Mouse (Mus musculus) layer of hippocampus, adult 9-11 months (tissue): ENCODE measurements at regions not wholly inside any gene's neighbourhood (a gene's known extent, or its start where the extent isn't known, plus 50 kb on each side); places are given as distances from the start of the nearest gene placed in this dataset.
A peak's percentile ranks its signal among the peaks of the same experiment; 100 is the strongest.

Source experiments
- DNase-seq: peaks from one replicate; pipeline ENCODE4 v3.0.0; 2022

DNA sequence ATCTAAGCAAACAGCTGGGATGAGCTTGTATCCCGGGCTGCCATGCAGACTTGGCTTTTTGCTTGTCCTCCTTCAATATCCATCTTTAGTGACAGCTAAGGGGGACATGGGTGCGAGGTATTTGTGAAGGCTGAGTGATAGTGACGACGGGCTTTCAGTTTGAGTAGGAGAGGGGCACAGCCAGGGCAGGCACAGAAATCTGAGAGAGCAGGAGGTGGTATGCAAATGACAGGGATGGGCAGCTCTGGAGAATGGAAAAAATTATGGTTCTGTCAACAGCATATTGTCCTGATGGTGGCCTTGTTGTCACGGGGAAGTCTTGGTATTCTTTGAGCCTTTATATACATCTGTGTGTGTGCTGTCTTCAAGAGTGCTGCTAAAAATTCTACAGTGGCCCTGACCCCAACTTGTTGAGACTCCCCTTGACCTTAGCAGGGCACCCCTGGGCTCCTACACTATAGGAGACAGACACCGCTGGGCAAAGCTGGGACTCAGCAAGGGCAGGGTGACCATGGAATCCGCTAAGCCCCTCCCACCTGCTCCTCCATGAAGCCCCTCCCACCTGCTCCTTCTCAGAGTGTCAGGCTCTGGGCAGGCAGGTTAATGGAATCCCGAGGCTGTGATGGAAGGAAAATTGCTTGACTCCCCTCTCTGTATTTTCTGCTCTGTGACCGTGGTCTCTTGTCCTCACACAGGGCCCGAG is 156.1 kb downstream of the Matn1 start:
- no peak for DNase-seq

DNA sequence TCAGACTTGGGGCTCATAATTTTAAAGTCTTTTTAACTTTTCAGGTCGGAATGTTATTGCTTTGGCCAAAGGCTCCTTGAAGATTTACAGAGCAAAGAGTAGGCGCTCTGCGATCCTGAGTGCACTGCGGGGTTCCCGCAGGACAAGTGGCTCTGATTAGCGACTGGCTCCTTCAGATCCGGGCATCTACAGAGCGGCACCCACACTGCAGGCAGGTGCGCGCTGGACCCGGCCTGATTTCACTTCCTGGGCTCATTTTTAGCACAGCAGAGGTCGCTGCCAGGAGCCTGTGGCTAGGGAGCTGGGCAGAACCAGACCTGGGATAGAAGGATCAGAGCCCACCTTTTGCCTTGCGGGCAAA is 156.6 kb downstream of the Matn1 start:
- no peak for DNase-seq

DNA sequence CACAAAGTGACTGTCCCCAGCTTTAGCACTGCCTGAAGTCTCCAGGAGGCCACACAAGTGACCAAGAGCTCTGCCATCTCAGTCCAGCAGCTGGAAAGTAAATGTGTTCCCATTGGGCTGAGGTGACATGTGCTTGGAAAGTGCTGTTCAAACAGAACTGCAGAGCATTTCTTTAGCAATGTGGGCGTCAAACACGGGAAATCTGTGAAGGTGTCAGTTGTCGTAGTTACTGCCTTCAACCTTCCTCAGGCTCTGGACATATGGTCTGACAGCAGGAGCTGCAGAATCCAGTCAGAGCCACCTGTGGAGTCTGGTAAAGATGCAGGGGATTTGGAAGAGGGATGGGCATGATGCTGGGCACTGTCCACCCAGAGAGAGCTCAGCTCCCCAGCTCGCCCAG is 158.0 kb downstream of the Matn1 start:
- peak; percentile 11 for DNase-seq

DNA sequence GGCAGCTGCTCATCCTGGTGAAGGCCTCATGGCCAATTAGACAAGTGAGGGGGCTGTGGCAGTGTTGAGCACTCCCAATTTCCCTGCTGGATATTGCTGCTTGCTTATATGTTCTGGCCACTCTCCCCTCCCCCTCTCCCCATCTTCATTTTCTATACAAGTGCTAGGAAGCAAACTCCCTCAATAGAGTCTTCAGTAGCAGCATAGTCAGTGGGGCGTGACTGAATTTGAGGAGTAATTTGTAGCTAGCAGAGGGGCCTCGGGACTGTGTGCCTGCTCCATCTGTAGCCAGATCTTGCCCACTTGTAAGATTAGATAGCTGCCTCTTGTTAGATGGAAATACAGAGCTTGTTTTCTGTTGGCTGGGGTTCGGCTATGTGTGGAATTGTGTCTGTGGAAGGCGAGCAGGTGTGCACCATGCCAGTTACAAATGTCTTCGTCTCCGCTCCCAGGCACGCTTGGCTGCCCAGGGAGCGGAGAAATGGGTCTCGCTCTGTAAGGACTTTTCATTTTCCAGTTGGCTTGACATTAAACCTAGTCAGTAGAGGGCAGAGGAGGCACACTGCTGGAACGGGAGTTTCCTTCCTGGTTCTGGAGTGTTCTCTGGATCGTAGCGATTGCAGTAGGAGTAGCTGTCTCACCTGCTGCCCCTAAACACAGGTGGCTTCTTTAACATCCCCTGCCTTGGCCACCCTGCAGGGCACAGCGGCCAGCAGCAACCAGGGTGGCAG is 163.1 kb downstream of the Matn1 start:
- DNase-seq: peak; percentile 6

DNA sequence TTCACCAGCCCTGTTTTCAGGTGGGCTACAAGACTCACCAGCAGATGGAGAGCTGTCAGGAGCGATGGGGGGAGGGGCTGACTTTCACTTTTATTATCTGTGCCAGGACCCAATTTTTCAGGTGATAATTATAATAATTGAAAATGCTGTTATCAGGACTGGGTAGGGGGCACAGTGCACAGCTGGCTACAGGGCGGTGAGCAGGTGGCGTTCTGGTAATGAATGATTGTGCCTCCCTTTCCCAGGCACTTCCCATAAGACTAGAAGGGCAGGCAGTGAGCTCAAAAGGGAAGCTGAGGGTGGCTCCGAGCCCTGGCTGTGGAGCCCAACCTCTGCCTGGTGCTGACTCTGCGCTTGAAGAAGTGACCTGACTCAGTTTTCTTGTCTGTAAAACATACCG is 168.4 kb downstream of the Matn1 start:
- no peak for DNase-seq

DNA sequence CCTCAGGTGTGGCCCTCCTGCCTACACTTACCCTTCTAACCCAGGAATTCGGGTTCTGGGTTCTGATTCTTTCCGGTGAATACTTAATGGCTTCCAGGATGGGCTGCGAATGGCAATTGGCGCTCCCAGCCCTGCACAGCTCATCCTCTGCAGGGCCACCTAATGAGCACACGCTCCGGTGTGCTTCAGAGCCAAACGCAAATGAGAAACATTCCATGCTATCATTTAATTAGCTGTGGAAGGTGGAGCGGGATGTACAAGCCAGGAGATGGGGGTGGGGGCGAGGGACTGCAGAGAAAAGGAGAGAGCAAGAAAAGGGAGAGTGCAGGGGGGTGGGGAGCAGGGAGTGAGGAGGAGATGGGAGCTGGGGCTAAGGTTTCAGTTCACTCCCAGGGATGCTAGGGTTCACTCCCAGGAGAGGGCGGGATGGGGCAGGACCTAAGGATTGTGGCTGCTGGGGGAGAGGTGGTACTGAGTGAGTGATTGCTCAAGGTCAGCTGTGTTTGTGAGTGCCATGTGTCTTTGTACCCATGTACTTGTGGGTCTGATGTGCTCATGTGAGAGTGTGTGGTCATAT is 169.6 kb downstream of the Matn1 start:
- no peak for DNase-seq

DNA sequence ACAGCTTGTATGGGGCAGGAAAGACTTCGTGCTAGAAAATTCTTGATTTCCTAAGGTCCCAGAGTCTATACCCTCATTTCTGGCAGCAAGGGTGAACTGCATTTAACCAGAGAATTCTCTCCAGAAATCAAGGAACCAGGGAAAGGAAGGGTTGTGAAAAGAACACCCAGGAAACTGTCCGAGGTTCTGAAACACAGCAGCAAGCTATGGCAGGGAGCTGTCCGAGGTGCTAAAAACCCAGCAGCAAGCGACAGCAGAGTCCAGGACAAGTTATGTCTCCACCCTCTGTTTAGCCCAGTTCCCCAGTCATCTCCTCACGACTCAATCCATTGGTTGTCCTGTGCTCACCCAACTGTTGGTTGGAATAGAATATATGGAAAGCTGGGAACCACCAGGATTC is 171.1 kb downstream of the Matn1 start:
- no peak for DNase-seq

DNA sequence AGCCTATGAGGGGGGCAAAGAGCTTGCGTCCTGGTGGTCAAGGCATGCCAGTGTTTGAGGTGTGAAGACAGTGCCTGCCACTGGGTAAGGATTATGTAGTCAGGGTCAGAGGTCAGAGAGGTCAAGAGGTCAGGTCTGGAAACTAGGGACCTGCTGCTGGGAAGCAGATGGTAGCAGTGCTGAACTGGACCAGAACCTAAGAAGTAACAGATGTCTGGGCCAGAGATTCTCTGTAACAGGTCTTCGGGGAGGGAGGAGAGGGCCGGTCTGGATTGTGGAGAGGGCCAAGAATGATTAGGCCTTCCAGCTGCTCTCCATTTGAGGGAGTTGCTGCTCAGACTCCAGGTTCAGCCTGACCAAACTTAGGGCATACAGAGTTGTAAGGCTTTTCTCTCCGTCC is 174.4 kb downstream of the Matn1 start:
- no peak for DNase-seq

DNA sequence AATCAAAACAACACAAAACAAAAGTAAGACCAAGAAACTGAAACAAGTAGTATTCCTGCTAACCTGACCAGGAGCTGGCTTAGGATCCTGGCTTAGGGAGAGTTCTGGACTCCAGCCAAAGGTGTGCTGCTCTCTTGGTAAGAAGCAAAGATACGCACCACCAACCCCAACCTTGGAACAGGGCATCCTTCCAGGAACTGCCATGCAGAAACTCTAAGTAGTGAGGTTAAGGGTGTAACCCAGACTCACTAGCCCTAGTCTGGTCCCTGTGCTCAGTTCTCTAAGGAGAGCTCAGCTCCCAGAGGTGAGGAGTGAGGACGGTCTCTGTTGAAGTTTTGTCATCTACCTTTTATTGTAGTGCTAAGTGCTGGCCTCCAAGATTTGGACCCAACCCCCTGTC is 175.4 kb downstream of the Matn1 start:
- DNase-seq: no peak

DNA sequence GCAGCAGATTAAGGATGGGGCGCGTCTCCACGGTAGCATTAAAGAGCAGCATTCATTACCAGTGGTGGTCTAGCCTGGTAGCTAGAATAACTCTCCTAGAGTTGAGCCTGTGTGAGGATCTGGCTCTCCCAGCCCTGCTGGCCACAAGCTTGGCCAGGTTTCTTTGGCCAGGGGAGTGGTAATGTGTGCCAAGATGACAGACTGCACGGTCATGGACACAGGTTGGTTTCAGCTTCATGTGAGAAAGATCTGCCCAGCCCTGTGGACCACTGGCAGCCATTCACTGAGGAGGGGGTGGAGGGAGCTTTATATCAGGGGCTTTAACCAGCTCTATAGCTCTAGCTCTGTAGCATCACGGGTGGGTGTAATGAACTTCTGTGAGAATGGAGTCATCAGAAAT is 176.5 kb downstream of the Matn1 start:
- DNase-seq: no peak

DNA sequence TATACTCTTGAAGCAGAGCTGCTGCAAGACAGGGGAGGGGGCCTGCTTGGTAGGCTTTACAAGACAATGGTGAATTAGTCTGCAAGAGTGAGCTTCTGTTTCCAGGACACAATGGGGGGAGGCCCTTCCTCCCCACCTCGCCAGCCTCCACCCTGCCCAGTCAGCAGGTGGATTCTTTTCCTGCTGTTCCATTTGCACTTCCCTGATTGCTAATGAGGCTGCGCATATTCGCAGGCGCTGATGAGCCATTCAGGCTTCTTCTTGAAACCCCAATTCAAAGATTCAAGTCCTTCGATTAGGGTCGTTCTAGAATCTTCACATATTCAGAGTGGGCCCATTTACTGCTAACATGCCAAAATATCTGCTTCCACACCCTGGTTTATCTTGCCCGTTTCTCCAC is 181.8 kb downstream of the Matn1 start:
- no peak for DNase-seq

DNA sequence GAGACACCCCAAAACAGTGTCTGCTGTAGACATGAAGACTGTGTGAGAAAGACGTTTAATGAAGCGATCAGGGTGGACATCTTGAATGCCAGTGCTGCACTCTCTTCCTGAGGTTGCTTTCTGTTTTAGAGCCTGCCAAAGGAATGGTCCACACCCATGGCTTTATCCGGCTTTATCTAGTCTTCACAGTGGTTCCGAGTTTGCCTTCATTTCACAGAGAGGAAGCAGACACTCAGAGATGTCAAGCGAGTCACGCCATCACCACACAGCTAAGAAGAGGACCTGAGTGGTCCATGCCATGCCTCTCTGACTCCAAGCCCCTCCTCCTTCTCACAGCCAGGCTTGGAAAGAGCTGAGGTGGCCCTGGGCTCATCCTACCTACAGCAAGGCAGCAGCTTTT is 182.7 kb downstream of the Matn1 start:
- no peak for DNase-seq

DNA sequence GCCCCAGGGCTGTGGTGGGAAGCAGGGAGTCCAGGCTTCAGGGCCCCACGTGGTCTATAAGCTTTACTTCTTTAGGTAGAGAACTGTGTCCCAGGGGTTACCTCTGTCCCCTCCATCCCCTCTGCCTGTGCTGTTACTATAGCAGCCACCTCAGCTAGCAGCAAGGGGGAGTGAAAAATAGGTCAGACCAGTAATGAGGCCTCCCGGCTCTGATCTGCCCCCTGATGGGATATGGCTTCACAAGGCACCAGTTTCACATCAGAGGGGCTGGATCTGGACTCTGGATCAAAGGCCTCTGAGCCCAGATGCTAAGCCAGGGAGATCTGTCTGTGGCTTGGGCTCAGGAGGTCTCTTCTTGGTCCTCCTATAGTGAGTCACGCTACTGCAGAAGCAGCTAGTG is 184.5 kb downstream of the Matn1 start:
- DNase-seq: no peak

DNA sequence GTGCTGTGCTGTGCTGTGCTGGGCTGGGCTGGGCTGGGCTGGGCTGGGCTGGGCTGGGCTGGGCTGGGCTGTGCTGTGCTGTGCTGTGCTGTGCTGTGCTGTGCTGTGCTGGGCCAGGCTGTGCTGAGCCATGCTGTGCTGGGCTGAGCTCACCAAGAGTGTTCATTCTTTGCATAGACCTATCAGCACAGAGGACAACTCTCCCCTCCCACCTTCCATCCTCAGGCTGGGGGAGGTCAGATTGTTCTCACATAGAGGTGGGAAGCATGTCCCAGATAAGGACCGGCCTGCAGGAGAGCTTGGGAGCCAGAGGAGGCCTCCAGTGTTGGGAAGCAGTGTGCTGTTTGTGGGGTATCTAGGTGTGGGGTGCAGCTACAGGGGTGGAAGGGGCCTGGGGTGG is 188.0 kb downstream of the Matn1 start:
- DNase-seq: no peak

DNA sequence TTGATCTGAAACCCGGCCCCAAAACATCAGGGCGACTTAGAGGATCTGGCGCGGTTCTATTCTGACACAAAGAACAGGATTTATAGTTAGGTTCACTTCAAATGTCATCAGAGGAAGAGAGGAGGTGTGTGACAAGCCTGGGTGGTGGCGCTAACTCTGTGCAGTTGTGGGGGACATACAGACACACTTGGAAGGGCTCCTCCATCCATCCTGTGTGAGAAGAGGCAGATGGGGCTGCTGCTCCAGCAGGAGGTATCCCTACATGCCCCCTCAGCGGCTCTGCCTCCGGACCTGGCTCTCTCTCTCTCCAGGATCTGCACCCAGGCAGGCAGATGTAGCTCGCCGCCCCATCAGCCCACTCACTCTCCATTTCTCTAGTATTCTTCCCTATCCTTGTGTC is 188.6 kb downstream of the Matn1 start:
- no peak for DNase-seq

DNA sequence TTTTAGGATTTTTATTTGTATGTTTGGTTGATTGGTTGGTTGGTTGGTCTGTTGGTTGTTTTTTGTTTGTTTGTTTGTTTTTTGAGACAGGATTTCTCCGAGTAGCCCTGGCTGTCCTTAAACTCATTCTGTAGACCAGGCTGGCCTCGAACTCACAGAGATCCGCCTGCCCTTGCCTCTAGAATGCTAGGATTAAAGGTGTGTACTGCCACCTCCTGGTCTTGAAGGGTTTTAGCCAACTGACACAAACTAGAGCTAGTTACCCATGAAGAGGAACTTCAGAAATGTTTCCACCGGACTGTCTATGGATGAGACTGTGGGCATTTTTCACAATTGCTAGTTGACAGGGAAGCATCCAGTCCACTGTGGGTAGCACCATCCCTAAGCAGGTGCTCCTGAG is 191.7 kb downstream of the Matn1 start:
- no peak for DNase-seq

DNA sequence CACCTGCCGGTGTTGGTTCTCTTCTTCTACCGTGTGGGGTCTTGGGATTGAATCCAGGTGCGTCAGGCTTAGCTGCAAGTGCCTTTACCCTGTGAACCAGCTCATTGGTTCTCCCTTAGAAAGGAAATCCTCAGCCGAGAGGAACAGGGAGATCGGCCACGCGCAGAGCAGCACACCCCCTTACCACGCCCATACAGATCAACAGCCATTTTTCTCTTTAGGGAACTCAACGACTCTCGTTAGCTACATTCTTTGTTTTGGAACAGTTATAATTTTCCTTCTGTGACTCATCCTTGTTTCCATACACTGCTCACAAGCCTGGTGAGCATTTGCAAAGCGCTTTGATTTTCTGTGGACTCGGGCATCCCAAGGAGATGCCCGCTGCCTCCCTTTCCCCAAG is 194.7 kb downstream of the Matn1 start:
- DNase-seq: no peak

DNA sequence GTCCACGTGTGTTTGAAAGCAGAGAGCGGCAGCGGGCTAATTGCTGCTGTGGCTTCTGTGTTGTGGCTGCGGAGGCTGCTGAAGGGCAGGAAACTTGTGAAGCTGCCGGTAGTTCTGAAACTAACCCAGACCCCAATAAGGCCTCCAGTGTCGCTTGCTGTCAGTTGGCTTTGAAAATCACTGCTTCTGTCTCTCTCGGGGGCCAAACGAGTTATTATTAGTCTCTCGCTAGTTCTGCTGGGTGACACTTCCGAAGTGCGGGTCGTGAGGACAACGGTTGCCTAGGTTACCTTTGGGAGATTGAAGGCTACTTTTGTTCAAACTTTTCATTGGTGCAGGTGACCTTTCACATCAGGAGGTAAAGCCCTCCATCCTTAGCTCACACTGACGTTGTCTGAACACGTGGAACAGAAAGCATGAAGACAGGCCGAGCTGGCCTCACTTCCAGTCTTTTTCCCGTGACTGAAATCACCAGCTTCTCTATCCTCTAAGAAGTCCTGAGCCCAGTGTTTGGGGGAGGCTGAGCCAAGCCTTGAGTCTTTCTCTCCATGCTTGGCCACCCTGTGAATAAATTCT is 197.8 kb downstream of the Matn1 start:
- DNase-seq: no peak

DNA sequence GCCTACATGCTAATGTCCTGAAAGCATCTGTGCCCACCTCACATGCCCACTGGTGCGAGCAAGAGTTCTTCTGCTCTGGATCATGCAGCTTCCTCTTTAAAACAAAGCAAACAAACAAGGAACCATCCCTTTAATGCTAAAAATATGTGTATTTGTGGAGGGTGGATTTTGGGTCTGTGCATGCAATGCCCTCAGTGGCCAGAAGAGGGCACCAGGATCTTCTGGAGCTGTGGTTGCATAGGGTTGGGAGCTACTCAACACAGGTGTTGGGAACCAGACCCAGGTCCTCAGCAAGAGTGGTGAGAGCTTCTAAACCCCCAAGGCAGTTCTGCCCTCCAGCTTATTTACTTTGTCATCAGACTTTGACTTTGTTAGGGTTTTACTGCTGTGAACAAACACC is 201.3 kb downstream of the Matn1 start:
- DNase-seq: no peak

DNA sequence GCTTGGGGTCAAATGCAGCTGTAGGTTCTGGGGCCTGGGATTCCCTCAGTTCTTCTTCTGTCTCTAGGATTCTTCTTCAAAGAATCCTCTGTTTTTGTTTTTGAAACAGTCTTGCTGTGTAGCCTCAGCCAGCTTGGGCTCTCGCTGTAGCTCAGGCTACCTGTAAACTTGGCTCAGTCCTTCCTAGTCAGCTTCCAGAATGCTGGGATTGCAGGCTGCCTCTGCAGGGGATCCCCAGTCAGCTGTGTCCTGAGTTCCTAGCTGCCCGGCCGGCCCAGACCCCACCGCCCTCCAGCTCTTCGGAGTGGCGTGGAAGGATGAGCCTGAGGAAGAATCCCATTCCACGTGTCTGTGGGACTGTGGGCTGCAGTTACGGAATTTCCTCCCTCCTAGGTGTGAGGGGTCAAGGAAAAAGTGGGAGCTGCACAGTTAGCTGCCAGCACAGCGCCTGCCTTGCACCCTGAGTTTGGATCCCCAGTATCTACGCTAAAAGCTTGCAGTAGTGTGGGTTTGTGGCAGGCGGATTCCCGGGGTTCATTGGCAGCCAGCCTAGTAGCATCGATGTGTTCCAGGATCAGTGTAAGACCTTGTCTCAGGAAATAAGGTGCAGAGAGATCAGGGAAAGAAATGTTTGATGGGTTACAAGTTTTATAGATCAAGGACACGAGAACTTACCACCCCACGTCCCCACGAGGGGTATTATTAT is 204.0 kb downstream of the Matn1 start:
- no peak for DNase-seq

DNA sequence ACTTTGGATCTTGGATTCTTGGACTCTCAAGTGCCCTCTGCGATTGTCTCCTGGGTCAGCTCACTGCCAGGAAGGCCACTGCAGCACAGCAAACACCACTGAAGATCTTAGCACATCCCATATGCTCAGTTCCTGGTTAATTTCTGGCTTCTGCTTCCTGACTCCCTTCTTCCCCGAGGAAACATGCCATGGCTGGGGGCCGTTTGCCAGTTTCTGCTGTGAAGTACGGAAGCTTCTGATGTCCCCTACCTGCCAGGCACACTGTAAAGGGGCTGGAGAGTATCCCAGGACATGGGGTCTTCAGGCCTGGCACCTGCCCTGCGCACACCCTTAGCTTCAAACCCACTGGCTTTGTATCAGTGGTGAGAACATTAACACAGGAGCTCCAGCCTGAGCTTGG is 205.3 kb downstream of the Matn1 start:
- DNase-seq: no peak

DNA sequence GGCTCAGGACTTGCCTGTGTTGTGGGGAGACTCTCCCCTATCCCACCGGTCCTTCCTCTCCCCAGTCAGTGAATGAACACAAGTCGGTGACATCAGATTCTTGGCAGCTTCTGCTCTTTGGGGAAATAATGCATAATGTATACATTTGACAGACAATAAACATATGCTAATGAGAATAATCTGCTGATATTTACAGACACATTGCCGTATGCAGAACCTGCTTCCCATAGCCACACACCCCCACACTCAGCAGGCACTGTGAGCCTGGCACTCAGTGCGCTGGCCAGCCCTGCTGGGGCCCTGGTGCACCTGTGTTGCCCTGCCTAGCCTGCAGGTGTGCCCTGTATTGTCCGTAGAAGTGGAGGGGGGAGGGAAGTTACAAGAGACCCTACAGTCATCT is 215.5 kb downstream of the Matn1 start:
- DNase-seq: no peak

DNA sequence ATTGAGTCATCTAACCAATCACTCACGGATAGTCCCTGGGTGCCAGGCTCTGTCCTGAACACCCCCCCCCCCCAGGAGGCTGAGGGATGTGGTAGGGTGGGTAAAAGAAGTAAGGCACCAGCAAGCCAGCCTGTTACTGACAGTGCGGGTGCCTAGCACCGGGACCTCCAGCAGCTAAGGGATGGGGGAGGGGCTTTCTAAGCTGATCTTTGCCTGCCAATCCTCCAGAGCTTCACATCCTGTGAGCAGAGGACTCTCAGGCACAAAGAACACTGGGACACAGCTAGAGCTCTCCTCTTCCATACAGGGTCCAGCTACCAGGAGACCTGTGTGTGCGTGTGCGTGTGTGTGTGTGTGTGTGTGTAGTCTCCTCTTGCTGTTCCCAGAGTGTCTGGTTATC is 215.9 kb downstream of the Matn1 start:
- DNase-seq: no peak

DNA sequence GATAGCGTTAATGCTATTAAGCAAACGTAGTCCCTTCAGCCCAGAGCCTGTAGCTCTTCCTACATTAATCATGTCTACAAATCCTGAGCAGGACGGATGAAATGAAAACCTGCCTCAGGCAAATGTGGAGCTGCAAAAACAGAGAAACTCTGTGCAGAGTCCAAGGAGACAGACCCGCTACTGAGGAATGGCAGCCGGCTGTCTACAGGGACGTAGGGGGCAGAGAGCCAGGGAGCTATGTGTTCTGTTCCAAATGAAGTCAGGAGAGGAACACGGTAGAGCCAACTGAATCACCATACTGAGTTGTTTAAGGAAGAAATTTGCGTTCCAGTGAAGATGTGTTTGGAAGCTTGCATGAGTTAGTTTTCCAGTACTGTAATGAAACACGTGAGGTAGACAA is 217.3 kb downstream of the Matn1 start:
- DNase-seq: no peak
